Mouse (Mus musculus): ENCODE results near the gene 1700030J22Rik. TPM values are rescaled to one million over a fixed set of nuclear protein-coding genes. Genes with fewer than 3 reads are reported as not detected.

The 1700030J22Rik gene
- total and polyA plus RNA-seq, 3 experiments, result 0.15 to 0.38 TPM; not detected in 1

DNA sequence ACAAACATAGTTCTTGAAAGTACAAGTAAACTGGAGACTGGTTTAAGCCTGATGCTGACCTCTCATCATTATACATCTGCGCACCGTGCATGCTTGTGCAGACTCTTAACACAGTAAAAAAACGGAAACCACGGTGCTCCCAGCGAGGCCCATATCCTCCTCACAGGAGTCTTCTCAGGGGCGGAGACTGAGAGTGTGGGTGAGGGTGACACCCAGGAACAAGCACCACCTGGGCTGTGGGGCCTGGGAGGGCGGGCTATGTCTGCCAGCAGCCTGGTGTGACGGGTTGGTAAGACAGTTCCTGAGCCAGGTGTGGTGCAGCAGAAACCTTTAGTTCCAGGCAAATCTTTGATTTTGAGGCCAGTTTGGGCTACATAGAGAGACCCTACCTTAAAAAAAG lies 26.3 kb downstream of the 1700030J22Rik start:
- peaks cover 2 to 10% of the 10 kb centered on the region in 2 experiments; a peak in 3 of 4 replicates for H3K4me1 ChIP-seq (ENCODE audit: control insufficient read depth in 1 of 2, insufficient read depth in 2 of 2, low read length in 2 of 2)
- TF ChIP-seq E2F4 (IDR thresholded peaks at IDR 0.05; ENCODE audit: borderline replicate concordance, low read depth, low read length) (no peak), NRF1 (IDR thresholded peaks at IDR 0.05; ENCODE audit: insufficient read depth, low read depth, low read length, poor library complexity, severe bottlenecking) (no peak), NELFE (IDR thresholded peaks at IDR 0.05; ENCODE audit: low read depth, low read length) (no peak)
- H3K79me2 ChIP-seq (ENCODE audit: control insufficient read depth, insufficient read depth, low read length, poor library complexity), result peaks cover 18% of the 10 kb centered on the region
- H3K9ac ChIP-seq (ENCODE audit: control insufficient read depth, low read depth, low read length, poor library complexity, severe bottlenecking), result no peak overlapping the region
- no peaks in the 10 kb centered on the region for H3K9me3 ChIP-seq (replicated peaks; ENCODE audit: insufficient read depth, low read length)
- peaks cover 0 to 11% of the 10 kb centered on the region in 2 experiments; a peak in 3 of 4 replicates for H3K36me3 ChIP-seq (ENCODE audit: control insufficient read depth in 1 of 2, insufficient read depth in 2 of 2, low read length in 2 of 2)
- no peak overlapping the region for H3K27ac ChIP-seq (ENCODE audit: control insufficient read depth, low read depth, low read length)
- H3K27me3 ChIP-seq (ENCODE audit: control insufficient read depth in 1 of 2, insufficient read depth in 2 of 2, low read length in 2 of 2), result no peaks in the 10 kb centered on the region
- DNase-seq (ENCODE audit: low read depth, low spot score), result no peak
- H3K4me3 ChIP-seq (ENCODE audit: control insufficient read depth in 1 of 2, insufficient read depth in 1 of 2, low read depth in 2 of 2, low read length in 2 of 2), result no peak overlapping the region

DNA sequence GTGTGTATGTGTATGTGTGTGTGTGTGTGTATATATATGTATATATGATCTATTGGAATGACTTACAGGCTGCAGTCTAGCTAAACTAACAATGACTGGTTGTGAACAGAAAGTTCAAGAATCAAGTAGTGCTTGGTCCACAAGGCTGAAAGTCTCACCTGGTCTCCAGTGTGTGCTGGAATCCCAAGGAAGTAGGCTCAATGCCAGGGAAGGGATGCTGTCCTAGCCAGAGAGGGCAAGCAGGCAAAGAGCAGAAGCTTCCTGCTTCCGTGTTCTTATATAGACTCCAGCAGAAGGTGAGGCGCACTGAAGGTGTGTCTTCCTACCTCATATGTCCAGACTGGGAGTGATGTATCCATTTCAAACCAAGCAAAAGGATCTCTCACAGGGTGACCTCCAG lies 27.0 kb downstream of the 1700030J22Rik start:
- Histone ChIP-seq H3K27ac (ENCODE audit: control insufficient read depth, low read depth, low read length) (no peak overlapping the region), H3K36me3 (ENCODE audit: control insufficient read depth in 1 of 2, insufficient read depth in 2 of 2, low read length in 2 of 2) (peaks cover 0 to 13% of the 10 kb centered on the region in 2 experiments; a peak in 2 of 4 replicates), H3K27me3 (ENCODE audit: control insufficient read depth in 1 of 2, insufficient read depth in 2 of 2, low read length in 2 of 2) (no peaks in the 10 kb centered on the region), H3K79me2 (ENCODE audit: control insufficient read depth, insufficient read depth, low read length, poor library complexity) (peaks cover 21% of the 10 kb centered on the region), H3K9ac (ENCODE audit: control insufficient read depth, low read depth, low read length, poor library complexity, severe bottlenecking) (no peak overlapping the region), H3K4me3 (ENCODE audit: control insufficient read depth in 1 of 2, insufficient read depth in 1 of 2, low read depth in 2 of 2, low read length in 2 of 2) (no peak overlapping the region), H3K9me3 (replicated peaks; ENCODE audit: insufficient read depth, low read length) (no peaks in the 10 kb centered on the region), H3K4me1 (ENCODE audit: control insufficient read depth in 1 of 2, insufficient read depth in 2 of 2, low read length in 2 of 2) (peaks cover 2 to 11% of the 10 kb centered on the region in 2 experiments; a peak in 3 of 4 replicates)
- no peak for DNase-seq (ENCODE audit: low read depth, low spot score)
- no peak for TF ChIP-seq SIN3A (IDR thresholded peaks at IDR 0.05; ENCODE audit: low read length)
- no peak for TF ChIP-seq USF1 (IDR thresholded peaks at IDR 0.05; ENCODE audit: low read depth, low read length)
- no peak for TF ChIP-seq ZNF384 (IDR thresholded peaks at IDR 0.05; ENCODE audit: low read depth, low read length)
- no peak for TF ChIP-seq MAFK (IDR thresholded peaks at IDR 0.05; ENCODE audit: borderline replicate concordance, low read depth, low read length)
- TF ChIP-seq ETS1 (IDR thresholded peaks at IDR 0.05; ENCODE audit: low read depth, low read length), result no peak
- TF ChIP-seq GABPA (IDR thresholded peaks at IDR 0.05; ENCODE audit: low read depth, low read length), result no peak
- no peak for TF ChIP-seq UBTF (IDR thresholded peaks at IDR 0.05; ENCODE audit: borderline replicate concordance, insufficient read depth, low read depth, low read length)
- no peak for TF ChIP-seq MYB (IDR thresholded peaks at IDR 0.05; ENCODE audit: low read depth, low read length)
- TF ChIP-seq SMC3 (IDR thresholded peaks at IDR 0.05; ENCODE audit: low read depth, low read length), result no peak
- TF ChIP-seq POLR2AphosphoS2 (IDR thresholded peaks at IDR 0.05; ENCODE audit: low read length), result no peak
- TF ChIP-seq MAX (IDR thresholded peaks at IDR 0.05; ENCODE audit: low read length), result no peak
- TF ChIP-seq USF2 (IDR thresholded peaks at IDR 0.05; ENCODE audit: borderline replicate concordance in 1 of 2, insufficient read depth in 1 of 2, low read depth in 1 of 2, low read length in 2 of 2), result no peak
- no peak for TF ChIP-seq CHD2 (IDR thresholded peaks at IDR 0.05; ENCODE audit: low read length)
- no peak for TF ChIP-seq NRF1 (IDR thresholded peaks at IDR 0.05; ENCODE audit: insufficient read depth, low read depth, low read length, poor library complexity, severe bottlenecking)
- no peak for TF ChIP-seq ZC3H11A (IDR thresholded peaks at IDR 0.05; ENCODE audit: low read depth, low read length)
- no peak for TF ChIP-seq EP300 (IDR thresholded peaks at IDR 0.05; ENCODE audit: low read depth in 1 of 2, low read length in 2 of 2)
- no peak for TF ChIP-seq TAL1 (IDR thresholded peaks at IDR 0.05; ENCODE audit: low read length)
- no peak for TF ChIP-seq CHD1 (IDR thresholded peaks at IDR 0.05; ENCODE audit: low read depth, low read length)
- no peak for TF ChIP-seq RCOR1 (IDR thresholded peaks at IDR 0.05; ENCODE audit: low read depth, low read length)

Data from MEL (cell line).